Mouse (Mus musculus) heart, adult 10 weeks (tissue): ENCODE results near the gene Vmn2r13. TPM values are rescaled to one million over a fixed set of nuclear protein-coding genes. Genes with fewer than 3 reads are reported as not detected.

Experiments used
- polyA plus RNA-seq: library from polyadenylated mRNA; stranded (reverse); fragments of 350-450 nt; fragmentation: Illumina TruSeq; extraction: RNeasy Lipid Tissue Mini Kit (QIAGEN cat#74804); gene quantifications from one replicate; pipeline ENCODE4 v1.2.3, GENCODE M21; 2014; ENCODE audit warnings: low read depth, low replicate concordance

Vmn2r13 gene
- not detected for polyA plus RNA-seq

GRCm38 (mm10) chr5:109192099-109192498, at the start of gene Vmn2r13:
Gene Vmn2r13 (minus strand): TSS chr5:109192199.

GRCm38 (mm10) chr5:109224608-109225007, 32.6 kb upstream of the Vmn2r13 start, which contains the start of gene Vmn2r14:
Gene Vmn2r14 (minus strand): TSS chr5:109224708.

Other genes with a start within 250 kb of the Vmn2r13 start
- not detected for gene Vmn2r10, start 185.7 kb downstream of the Vmn2r13 start, polyA plus RNA-seq
- gene Vmn2r11, start 132.6 kb downstream of the Vmn2r13 start, polyA plus RNA-seq = not detected
- not detected for gene Vmn2r12, start 94.2 kb downstream of the Vmn2r13 start, polyA plus RNA-seq
- not detected for gene Vmn2r14, start 32.5 kb upstream of the Vmn2r13 start, polyA plus RNA-seq
- gene Vmn2r15, start 105.4 kb upstream of the Vmn2r13 start, polyA plus RNA-seq = not detected
- not detected for gene Vmn2r16, start 138.0 kb upstream of the Vmn2r13 start, polyA plus RNA-seq
- not detected for gene Vmn2r17, start 227.5 kb upstream of the Vmn2r13 start, polyA plus RNA-seq